Mouse (Mus musculus) intestine, embryonic 15.5 days (tissue): ENCODE measurements around the gene Pigyl. TPM values are rescaled to one million over a fixed set of nuclear protein-coding genes. Genes with fewer than 3 reads are reported as not detected.

Source experiments
- ATAC-seq: fragments of 200-750 bp; cut with Nextera tagmentation; 2 replicates; pipeline ENCODE4 v1.8.0; 2017; ENCODE audit warnings: moderate TSS enrichment, moderate library complexity
- H3K27ac ChIP-seq: fragments of 300-500 bp; sonication (generic); 2 replicates; pipeline ENCODE4 v1.5.1; 2015; ENCODE audit warnings: mild to moderate bottlenecking, inconsistent platforms
- H3K27me3 ChIP-seq: fragments of 300-500 bp; sonication (generic); replicated peaks from 2 replicates; pipeline ENCODE4 v1.6.1; 2015; ENCODE audit warnings: inconsistent platforms
- H3K36me3 ChIP-seq: fragments of 300-500 bp; sonication (generic); 2 replicates; pipeline ENCODE4 v1.6.1; 2015; ENCODE audit warnings: inconsistent platforms
- H3K4me1 ChIP-seq: fragments of 300-500 bp; sonication (generic); replicated peaks from 2 replicates; pipeline ENCODE4 v1.6.1; 2015; ENCODE audit warnings: inconsistent platforms
- H3K4me2 ChIP-seq: fragments of 300-500 bp; sonication (generic); replicated peaks from 2 replicates; pipeline ENCODE4 v1.6.1; 2015; ENCODE audit warnings: mild to moderate bottlenecking, inconsistent platforms
- H3K4me3 ChIP-seq: fragments of 300-500 bp; sonication (generic); replicated peaks from 2 replicates; pipeline ENCODE4 v1.5.1; 2015; ENCODE audit warnings: inconsistent platforms
- H3K9ac ChIP-seq: fragments of 300-500 bp; sonication (generic); 2 replicates; pipeline ENCODE4 v1.6.1; 2015; ENCODE audit warnings: inconsistent platforms
- H3K9me3 ChIP-seq: fragments of 300-500 bp; sonication (generic); 2 replicates; pipeline ENCODE4 v1.6.1; 2016; ENCODE audit warnings: inconsistent platforms
- WGBS: fragments of 180-500 bp; shearing (Covaris S2); methylation state at CpG from one replicate; pipeline ENCODE4 v1.1.7; 2015; 5-methylcytosine and 5-hydroxymethylcytosine counted together
- polyA plus RNA-seq: library from polyadenylated mRNA; unstranded; fragments of >200 nt; fragmentation: Nextera tagmentation; extraction: Ambion mirVana; gene quantifications from 2 replicates; pipeline ENCODE4 v1.2.1, GENCODE M21; 2015

The Pigyl gene
- polyA plus RNA-seq, 1 experiment from 2014 or later: 90.0 TPM

DNA sequence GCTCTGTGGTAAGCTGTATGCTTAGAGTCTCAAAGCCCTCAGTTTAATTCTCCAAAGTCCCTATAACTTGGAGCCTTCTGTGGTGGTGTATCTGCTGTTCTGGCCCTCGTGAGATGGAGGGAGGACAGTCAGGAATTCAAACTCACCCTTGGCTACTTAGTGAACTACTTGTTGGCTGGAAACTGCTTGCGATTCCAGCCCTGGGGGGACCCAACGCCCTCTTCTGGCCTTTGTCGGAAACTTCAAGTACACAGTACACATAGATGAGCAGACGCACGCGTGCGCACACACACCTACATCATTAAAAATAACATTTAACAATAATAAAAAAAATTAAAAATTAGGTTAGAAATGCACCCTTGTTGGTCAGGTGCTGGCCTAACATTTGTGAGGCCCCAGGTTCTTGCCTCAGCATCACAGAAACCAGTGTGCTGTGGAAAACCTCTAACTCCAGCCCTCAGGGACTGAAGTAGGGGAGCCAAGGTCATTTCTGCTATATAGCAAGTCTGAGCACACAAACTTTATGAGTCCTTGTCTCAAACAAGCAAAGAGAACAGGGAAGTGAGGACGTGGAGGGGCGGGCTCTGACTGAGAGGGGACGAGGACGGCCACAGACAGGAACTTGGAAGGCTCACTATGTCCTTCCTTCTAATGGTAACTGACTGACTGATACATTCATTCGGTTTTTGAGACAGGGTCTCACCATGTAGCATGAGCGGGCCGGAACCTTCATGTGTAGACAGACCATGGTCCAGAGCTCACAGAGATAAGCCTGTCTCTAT lies 31.2 kb upstream of the Pigyl start:
- WGBS: 80% methylated on average over 15 of the region's 15 CpGs
- Histone ChIP-seq H3K4me3 (no peak overlapping the region), H3K9me3 (no peaks in the 10 kb centered on the region), H3K9ac (no peak overlapping the region), H3K4me1 (no peaks in the 10 kb centered on the region), H3K36me3 (no peaks in the 10 kb centered on the region), H3K27ac (no peak overlapping the region), H3K27me3 (no peaks in the 10 kb centered on the region), H3K4me2 (no peak overlapping the region)
- ATAC-seq: no peak

DNA sequence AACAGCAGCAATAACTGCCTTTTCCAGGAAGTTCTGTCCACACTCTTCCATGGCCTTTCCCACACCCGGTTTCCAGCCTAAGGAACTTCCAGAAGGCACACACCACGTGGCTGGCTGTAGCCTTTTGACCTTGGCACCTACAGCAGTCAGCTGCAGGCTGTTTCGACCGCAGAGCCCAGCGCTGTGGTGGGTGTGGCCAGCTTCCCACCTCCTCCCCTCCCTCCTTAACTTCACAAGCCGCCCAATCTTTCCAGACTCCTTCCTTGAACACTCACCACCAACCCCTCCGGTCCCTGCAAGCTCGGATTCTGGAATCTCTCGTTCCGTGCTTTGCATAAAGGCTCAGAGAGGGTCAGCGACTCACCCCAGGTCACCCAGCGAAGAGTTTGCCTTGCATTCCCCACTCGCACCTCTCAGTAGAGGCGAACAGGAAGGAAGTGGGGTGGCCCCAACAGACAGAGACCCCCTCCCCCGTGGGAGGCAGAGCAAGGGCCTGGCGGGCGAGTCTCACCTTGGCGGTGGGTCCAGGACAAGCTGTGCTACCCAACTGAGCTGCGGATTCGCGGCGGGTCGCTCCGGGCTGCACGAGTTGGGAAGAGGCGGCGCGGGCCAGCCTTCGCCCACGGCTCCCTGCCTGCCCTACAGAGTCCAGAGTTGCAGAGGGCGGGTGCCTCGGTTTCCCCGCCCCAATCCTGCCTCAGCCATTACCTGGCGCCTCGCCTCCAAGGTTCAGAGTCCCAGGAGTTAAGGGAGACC lies 25.2 kb upstream of the Pigyl start:
- 2% methylated on average over 35 of the region's 35 CpGs for WGBS
- Histone ChIP-seq H3K27me3 (no peaks in the 10 kb centered on the region), H3K9me3 (no peaks in the 10 kb centered on the region), H3K4me2 (peak overlapping the region; percentile 85), H3K27ac (peak overlapping the region; percentile 75), H3K4me3 (peak overlapping the region; percentile 42), H3K4me1 (peaks cover 13% of the 10 kb centered on the region), H3K9ac (peak overlapping the region; percentile 60), H3K36me3 (no peaks in the 10 kb centered on the region)
- ATAC-seq: peak; percentile 90

DNA sequence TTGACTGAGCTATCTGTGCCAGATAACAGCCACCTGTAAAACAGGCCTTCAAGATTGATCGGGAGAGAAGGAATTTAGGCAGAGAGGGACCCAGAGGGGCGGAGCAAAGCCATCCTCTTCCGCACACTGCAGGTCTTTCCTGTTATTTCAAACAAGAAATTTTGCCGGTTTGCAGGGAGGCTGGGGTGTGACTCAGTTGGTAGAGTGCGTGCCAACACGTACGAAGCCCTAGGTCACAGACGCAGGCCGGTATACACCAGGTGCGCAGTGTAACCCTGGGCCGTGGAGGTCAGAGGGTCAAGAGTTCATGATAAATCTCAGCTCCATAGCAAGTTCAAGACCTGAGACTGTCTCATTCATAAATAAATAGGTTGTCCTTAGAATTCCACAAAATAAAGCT lies 24.4 kb upstream of the Pigyl start:
- no peaks in the 10 kb centered on the region for H3K36me3 ChIP-seq
- ATAC-seq: no peak; the same call in 1 of the 2 replicates
- 37% methylated on average over 11 of the region's 11 CpGs for WGBS
- peak overlapping the region; percentile 85 for H3K4me2 ChIP-seq
- H3K27me3 ChIP-seq: no peaks in the 10 kb centered on the region
- peak overlapping the region; percentile 42 for H3K4me3 ChIP-seq
- H3K4me1 ChIP-seq: peaks cover 15% of the 10 kb centered on the region
- H3K9me3 ChIP-seq: no peaks in the 10 kb centered on the region
- peak overlapping the region; percentile 60 for H3K9ac ChIP-seq
- H3K27ac ChIP-seq: 0 out of 2 replicates have a peak overlapping the region, but pooled peaks have one; percentile 75

DNA sequence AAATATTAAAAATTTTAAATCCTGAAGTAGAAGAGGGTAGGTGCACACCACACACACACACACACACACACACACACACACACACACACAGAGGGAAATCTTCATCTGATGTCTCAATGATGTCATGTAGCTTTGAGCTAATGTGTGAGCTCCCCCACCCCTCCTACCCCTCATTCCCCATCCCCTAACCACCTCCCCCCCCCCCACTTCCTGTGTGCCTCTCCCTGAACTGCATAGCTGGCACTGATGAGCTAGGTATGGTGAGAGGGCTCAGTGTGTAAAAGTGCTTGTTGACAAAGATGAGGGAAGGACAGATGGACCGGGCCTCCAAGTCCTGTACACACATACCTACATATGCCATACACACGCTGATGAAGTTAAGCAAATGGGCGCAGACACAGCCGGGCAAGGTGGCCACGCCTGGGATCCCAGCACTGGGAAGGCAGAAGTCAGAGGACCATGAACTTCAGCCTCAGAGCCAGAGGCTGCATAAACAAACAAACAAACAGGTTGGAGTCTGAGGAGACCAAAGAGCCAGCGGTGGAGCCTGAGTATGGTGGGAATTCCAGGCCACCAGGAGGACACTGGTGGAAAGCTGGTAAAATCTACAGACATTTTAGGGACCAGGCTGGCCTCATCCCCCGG lies 22.3 kb upstream of the Pigyl start:
- Histone ChIP-seq H3K4me2 (no peak overlapping the region), H3K4me1 (peaks cover 18% of the 10 kb centered on the region), H3K9ac (no peak overlapping the region), H3K27ac (no peak overlapping the region), H3K27me3 (no peaks in the 10 kb centered on the region), H3K9me3 (no peaks in the 10 kb centered on the region), H3K36me3 (no peaks in the 10 kb centered on the region), H3K4me3 (no peak overlapping the region)
- WGBS: 80% methylated on average over 7 of the region's 7 CpGs
- ATAC-seq: no peak

DNA sequence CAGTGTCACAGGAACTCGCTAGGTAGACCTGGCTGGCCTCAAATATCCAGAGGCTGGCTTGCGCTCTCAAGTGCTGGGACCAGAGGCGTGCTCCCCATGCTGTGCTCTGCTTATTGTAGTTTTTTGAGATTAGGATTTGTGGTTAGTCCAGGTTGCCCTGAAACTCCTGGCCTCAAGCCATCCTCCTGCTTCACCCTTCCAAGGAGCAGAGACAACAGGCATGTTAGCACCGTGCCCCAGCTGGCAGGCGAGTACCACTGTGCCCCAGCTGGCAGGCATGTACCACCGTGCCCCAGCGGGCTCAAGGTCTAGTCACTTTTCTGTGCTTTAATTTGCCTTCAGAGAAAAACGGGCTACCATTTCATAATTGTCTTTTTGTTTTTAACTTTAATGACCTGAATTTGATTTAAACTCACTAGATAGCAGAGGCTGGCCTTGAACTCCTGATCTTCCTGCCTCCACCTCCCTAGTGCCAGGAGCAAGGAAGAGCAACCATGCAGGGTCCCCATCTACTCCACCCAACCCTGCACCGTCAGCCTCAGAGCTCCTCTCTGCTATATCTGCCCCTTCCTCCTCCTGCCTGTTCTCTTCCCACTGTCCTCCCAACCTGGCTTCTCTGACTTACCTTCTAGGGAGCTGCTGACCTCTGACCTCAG lies 21.5 kb upstream of the Pigyl start:
- Histone ChIP-seq H3K4me1 (peaks cover 18% of the 10 kb centered on the region), H3K36me3 (no peaks in the 10 kb centered on the region), H3K27ac (no peak overlapping the region), H3K4me2 (no peak overlapping the region), H3K4me3 (no peak overlapping the region), H3K27me3 (no peaks in the 10 kb centered on the region), H3K9me3 (no peaks in the 10 kb centered on the region), H3K9ac (no peak overlapping the region)
- no peak for ATAC-seq
- WGBS: 80% methylated on average over 9 of the region's 9 CpGs

DNA sequence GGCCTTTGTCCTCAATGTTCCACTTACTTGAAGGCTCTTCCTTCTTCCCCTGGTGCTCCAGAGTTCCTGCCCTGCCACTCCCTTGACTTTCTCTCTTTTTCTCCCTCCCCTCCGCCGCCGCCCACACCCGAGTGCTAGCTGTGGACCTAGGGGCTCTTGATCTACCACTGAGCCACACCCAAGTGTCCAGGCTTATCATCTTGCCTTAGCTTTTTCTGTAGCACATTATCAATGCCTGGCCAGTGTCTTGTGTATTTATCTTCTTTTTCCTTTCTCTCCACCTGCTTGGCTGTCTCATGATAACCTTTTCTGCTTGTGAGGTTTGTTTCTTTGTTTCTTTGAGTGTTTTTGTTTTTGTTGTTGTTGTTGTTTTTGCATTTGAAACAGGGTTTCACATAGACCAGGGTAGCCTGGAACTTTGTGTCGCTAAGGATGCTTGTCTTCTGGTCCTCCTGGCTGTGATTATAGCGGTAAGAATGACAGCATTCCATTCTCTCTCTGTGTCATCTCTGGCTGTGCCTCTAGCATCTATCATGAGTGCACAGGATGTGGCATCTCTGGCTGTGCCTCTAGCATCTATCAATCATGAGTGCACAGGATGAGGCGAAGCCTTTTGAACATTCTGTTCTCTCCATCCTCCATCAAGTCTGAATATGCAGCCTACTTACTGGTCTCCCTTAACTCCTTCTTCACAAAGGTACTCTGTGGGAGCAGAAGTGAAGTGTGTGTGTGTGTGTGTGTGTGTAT lies 20.8 kb upstream of the Pigyl start, which contains the start of gene Acp5:
Gene Acp5, minus strand, starts transcription at position 68 of the 747 bp plus-strand sequence.
- 68% methylated on average over 7 of the region's 7 CpGs for WGBS
- Histone ChIP-seq H3K36me3 (no peaks in the 10 kb centered on the region), H3K9ac (no peak within 1 kb of the TSS), H3K27ac (no peak within 1 kb of the TSS), H3K4me2 (no peak within 1 kb of the TSS), H3K4me3 (no peak within 1 kb of the TSS), H3K27me3 (no peaks in the 10 kb centered on the region), H3K9me3 (no peaks in the 10 kb centered on the region), H3K4me1 (peaks cover 18% of the 10 kb centered on the region)
- peak; percentile 8; the same call in 1 of the 2 replicates for ATAC-seq

DNA sequence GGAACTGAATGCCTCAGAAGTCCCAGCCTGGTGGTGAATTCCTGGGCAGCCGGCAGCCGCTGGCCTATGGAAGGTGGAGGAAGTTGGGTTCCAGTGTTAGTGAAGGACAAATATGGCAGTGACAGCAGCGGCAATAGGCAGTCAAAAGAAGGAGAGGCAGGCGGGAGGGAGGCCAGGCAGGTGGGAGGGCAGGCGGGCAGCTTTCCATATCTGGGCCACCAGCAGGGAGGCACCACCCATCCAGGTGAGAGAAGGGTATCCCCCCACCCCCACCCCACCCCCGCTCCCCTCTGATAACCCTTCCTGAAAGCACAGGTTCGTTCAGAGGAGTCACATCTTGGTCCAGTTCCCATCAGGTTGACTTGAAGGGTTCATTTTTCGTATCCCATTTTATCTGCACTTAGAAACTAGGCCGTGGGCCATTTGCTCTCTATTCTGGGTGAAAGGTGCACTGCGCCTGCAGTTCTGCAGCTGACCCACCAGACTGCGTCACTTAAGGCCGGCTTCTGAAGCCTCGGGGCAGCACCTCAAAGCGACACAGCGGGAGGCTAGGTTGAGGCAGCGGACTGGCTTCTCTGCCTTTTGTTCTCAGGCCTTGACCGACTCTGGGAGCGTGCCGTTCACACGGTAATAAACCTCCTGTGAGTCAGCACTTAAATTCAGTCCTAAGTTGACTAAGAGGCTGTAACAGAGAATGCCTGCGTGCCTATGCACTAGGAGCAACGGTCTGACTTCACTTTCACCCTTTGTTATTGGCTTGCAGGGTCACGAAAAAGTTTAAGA lies 19.7 kb upstream of the Pigyl start:
- WGBS: 15% methylated on average over 23 of the region's 23 CpGs
- Histone ChIP-seq H3K36me3 (no peaks in the 10 kb centered on the region), H3K4me2 (peak overlapping the region; percentile 33), H3K4me3 (no peak overlapping the region), H3K27ac (no peak overlapping the region), H3K9me3 (no peaks in the 10 kb centered on the region), H3K9ac (no peak overlapping the region), H3K27me3 (no peaks in the 10 kb centered on the region), H3K4me1 (peaks cover 7% of the 10 kb centered on the region)
- peak; percentile 65 for ATAC-seq

DNA sequence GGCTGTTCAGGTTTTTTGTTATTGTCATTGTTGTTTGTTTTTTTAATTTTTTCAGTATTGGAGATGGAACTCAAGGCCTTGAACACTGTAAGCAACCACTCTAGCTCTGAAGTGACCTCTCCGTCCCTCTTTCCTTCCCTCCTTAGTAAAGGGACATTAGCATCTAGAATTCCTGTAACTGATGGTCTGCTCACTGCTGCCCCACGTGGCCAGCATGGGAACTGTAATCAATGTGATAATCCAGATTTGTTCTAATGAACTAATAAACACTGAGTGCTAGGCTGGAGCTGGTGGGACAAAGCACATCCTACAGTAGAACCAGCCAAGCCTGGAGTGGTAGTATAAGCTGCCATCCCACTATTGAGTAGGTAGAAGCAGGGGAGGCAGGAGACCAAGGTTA lies 18.2 kb upstream of the Pigyl start:
- no peaks in the 10 kb centered on the region for H3K9me3 ChIP-seq
- H3K9ac ChIP-seq: no peak overlapping the region
- no peak overlapping the region for H3K27ac ChIP-seq
- H3K4me1 ChIP-seq: 0 out of 2 replicates have a peak, but pooled peaks cover 4% of the 10 kb centered on the region
- H3K4me2 ChIP-seq: no peak overlapping the region
- H3K27me3 ChIP-seq: no peaks in the 10 kb centered on the region
- ATAC-seq: no peak
- 44% methylated on average over 2 of the region's 2 CpGs for whole genome bisulfite sequencing
- H3K4me3 ChIP-seq: no peak overlapping the region
- H3K36me3 ChIP-seq: no peaks in the 10 kb centered on the region

DNA sequence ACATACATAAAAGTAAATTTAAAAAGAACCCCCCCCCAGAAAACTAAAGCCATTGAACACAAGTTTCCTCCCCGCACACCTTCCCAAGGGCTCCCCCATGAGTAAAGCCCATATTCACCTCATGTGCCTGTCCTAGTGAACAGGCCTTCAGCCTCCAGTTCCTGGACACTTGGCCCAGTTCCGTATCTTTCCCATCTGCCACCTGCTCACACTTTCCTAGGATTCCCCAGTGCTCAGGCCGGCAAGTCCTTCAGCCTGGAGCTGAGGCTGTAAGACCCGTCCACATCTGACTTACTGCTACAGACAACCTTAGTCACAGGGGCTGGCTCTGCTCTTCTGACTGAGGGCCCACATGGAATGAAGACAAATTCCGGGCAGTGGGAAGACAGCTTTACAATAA lies 16.9 kb upstream of the Pigyl start:
- Histone ChIP-seq H3K4me3 (no peak overlapping the region), H3K4me2 (no peak overlapping the region), H3K27ac (no peak overlapping the region), H3K4me1 (0 out of 2 replicates have a peak, but pooled peaks cover 4% of the 10 kb centered on the region), H3K9ac (no peak overlapping the region), H3K36me3 (no peaks in the 10 kb centered on the region), H3K27me3 (no peaks in the 10 kb centered on the region), H3K9me3 (no peaks in the 10 kb centered on the region)
- no peak for ATAC-seq
- 86% methylated on average over 5 of the region's 5 CpGs for WGBS

DNA sequence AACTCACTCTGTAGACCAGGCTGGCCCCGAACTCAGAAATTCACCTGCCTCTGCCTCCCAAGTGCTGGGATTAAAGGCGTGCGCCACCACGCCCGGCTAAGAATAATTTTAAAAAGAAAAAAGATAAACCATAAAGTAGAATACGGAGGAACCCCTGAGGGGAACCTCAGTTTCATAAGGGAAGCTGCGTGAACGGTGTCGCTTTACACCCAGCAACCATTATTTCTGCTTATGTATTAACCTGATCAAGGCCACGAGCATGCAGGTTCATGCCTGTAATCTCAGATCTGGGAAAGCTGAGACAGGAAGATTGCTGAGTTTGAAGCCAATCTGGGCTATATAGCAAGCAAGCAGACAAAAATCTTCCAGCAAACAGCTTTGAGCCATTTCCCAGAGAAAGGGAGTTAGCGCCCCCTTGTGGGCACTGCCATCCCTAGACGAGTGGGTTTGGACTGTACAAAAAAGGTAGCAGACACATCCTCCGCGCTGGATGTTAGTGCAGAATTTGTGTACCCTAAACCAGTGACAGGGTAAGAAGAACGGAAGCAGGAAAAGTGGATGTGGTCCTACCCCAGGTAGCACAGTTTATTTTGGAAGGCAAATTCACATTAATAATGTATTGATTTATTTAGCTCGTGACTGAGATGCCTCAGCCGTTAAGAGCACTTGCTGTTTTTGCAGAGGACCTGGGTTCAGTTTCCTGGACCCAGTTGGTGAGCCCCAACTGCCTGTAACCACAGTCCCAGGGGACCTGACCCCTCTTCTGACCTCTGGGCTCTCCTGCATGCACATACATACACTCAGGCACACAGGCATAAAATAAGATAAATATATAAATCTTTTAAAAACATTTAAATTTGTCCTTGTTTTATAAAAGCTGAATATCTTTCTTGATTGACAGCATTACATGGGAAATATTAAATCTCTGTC lies 13.3 kb upstream of the Pigyl start:
- Histone ChIP-seq H3K4me1 (no peaks in the 10 kb centered on the region), H3K36me3 (no peaks in the 10 kb centered on the region), H3K9me3 (0 out of 2 replicates have a peak, but pooled peaks cover 6% of the 10 kb centered on the region), H3K27ac (no peak overlapping the region), H3K27me3 (no peaks in the 10 kb centered on the region), H3K4me2 (no peak overlapping the region), H3K4me3 (no peak overlapping the region), H3K9ac (no peak overlapping the region)
- WGBS: 53% methylated on average over 17 of the region's 17 CpGs
- ATAC-seq: peak; percentile 77
